Mouse (Mus musculus): ENCODE measurements around the gene Hmga2. TPM values are rescaled to one million over a fixed set of nuclear protein-coding genes. Genes with fewer than 3 reads are reported as not detected.
A peak's percentile ranks its signal among the peaks of the same experiment; 100 is the strongest.

Gene Hmga2
- polyA plus RNA-seq, 1 experiment from 2014 or later, result 24.7 TPM

MicroRNA genes within 50 kb of the gene (microRNA counts, 519-probe panel; counts per million panel counts)
- 342 counts per million, percentile 67 among the panel's probes with 10 or more counts for microRNA mmu-miR-763

Small RNA genes lying within 50 kb of the gene (microRNA-seq; reads per million reads assigned to microRNA genes)
- not detected for gene Mir763

Other genes with a start within 250 kb of the Hmga2 start
- gene Llph, start 249.4 kb downstream of the Hmga2 start, polyA plus RNA-seq (2016; fragmentation: Nextera tagmentation; extraction: Ambion mirVana), result 51.3 and 51.9 TPM in 2 replicates